Mouse (Mus musculus) limb, embryonic 10.5 days (tissue): ENCODE measurements at regions not wholly inside any gene's neighbourhood (a gene's known extent, or its start where the extent isn't known, plus 50 kb on each side); places are given as distances from the start of the nearest gene placed in this dataset.

Experiments used
- DNase-seq: peaks from one replicate; pipeline ENCODE4 v3.0.0-alpha.2; 2017; ENCODE audit warnings: low spot score
- H3K27ac ChIP-seq: fragments of 300-500 bp; sonication (generic); 2 replicates; pipeline ENCODE4 v1.5.1; 2016; ENCODE audit warnings: mild to moderate bottlenecking
- H3K27me3 ChIP-seq: fragments of 300-500 bp; sonication (generic); 2 replicates; pipeline ENCODE4 v1.6.1; 2016; ENCODE audit warnings: low read depth, mild to moderate bottlenecking; ENCODE audit not compliant: poor library complexity, severe bottlenecking
- H3K36me3 ChIP-seq: fragments of 300-500 bp; sonication (generic); 2 replicates; pipeline ENCODE4 v1.6.1; 2016; ENCODE audit warnings: mild to moderate bottlenecking, moderate library complexity
- H3K4me1 ChIP-seq: fragments of 300-500 bp; sonication (generic); 2 replicates; pipeline ENCODE4 v1.6.1; 2016
- H3K4me3 ChIP-seq: fragments of 300-500 bp; sonication (generic); 2 replicates; pipeline ENCODE4 v1.5.1; 2016; ENCODE audit warnings: mild to moderate bottlenecking, moderate library complexity
- H3K9me3 ChIP-seq: fragments of 300-500 bp; sonication (generic); replicated peaks from 2 replicates; pipeline ENCODE4 v1.6.1; 2016; ENCODE audit warnings: mild to moderate bottlenecking
- WGBS: fragments of 180-500 bp; shearing (Covaris S2); methylation state at CpG from one replicate; pipeline ENCODE4 v1.1.7; 2016; 5-methylcytosine and 5-hydroxymethylcytosine counted together

GRCm38 (mm10) chr6:100109979-100110378 lies 177.3 kb downstream of the Rybp start:
- Histone ChIP-seq H3K4me1 (peaks cover 37% of the 10 kb centered on the region), H3K27me3 (peaks cover 38% of the 10 kb centered on the region), H3K27ac (no peak overlapping the region), H3K9me3 (no peaks in the 10 kb centered on the region), H3K36me3 (no peaks in the 10 kb centered on the region), H3K4me3 (no peak overlapping the region)
- 78% methylated on average over 7 of the region's 7 CpGs for WGBS
- no peak for DNase-seq

GRCm38 (mm10) chr6:100109351-100109750 lies 177.9 kb downstream of the Rybp start:
- H3K36me3 ChIP-seq, result no peaks in the 10 kb centered on the region
- H3K27me3 ChIP-seq, result peaks cover 42% of the 10 kb centered on the region
- peaks cover 44% of the 10 kb centered on the region for H3K4me1 ChIP-seq
- no peak overlapping the region for H3K4me3 ChIP-seq
- no peak overlapping the region for H3K27ac ChIP-seq
- no peak for DNase-seq
- WGBS, result 65% methylated on average over 3 of the region's 3 CpGs
- no peaks in the 10 kb centered on the region for H3K9me3 ChIP-seq

GRCm38 (mm10) chr6:100107508-100107907 lies 179.8 kb downstream of the Rybp start:
- no peaks in the 10 kb centered on the region for H3K9me3 ChIP-seq
- peaks cover 44% of the 10 kb centered on the region for H3K4me1 ChIP-seq
- no peaks in the 10 kb centered on the region for H3K36me3 ChIP-seq
- WGBS, result 71% methylated on average over 3 of the region's 3 CpGs
- no peak overlapping the region for H3K27ac ChIP-seq
- no peak overlapping the region for H3K4me3 ChIP-seq
- peaks cover 49% of the 10 kb centered on the region for H3K27me3 ChIP-seq
- no peak for DNase-seq

- DNase-seq, result no peak
- H3K27ac ChIP-seq, result no peak overlapping the region
- peaks cover 54% of the 10 kb centered on the region for H3K27me3 ChIP-seq
- H3K36me3 ChIP-seq, result no peaks in the 10 kb centered on the region
- peaks cover 44% of the 10 kb centered on the region for H3K4me1 ChIP-seq
- no peak overlapping the region for H3K4me3 ChIP-seq
- 92% methylated on average over 5 of the region's 5 CpGs for WGBS
- H3K9me3 ChIP-seq, result no peaks in the 10 kb centered on the region
These were observed 180.2 kb downstream of the Rybp start for GRCm38 (mm10) chr6:100107066-100107465.

GRCm38 (mm10) chr6:100100565-100101133 lies 186.6 kb downstream of the Rybp start:
- no peak for DNase-seq
- no peak overlapping the region for H3K4me3 ChIP-seq
- H3K9me3 ChIP-seq, result no peaks in the 10 kb centered on the region
- no peaks in the 10 kb centered on the region for H3K36me3 ChIP-seq
- H3K4me1 ChIP-seq, result peaks cover 12% of the 10 kb centered on the region
- H3K27me3 ChIP-seq, result peaks cover 65% of the 10 kb centered on the region
- H3K27ac ChIP-seq, result no peak overlapping the region
- WGBS, result 86% methylated on average over 4 of the region's 4 CpGs

GRCm38 (mm10) chr6:100096393-100097125 lies 190.7 kb downstream of the Rybp start:
- DNase-seq, result no peak
- Histone ChIP-seq H3K27ac (no peak overlapping the region), H3K4me1 (peaks cover 19% of the 10 kb centered on the region), H3K9me3 (no peaks in the 10 kb centered on the region), H3K27me3 (peaks cover 70% of the 10 kb centered on the region), H3K36me3 (no peaks in the 10 kb centered on the region), H3K4me3 (no peak overlapping the region)
- WGBS, result 84% methylated on average over 13 of the region's 13 CpGs

- H3K4me3 ChIP-seq, result no peak overlapping the region
- H3K36me3 ChIP-seq, result no peaks in the 10 kb centered on the region
- WGBS, result 84% methylated on average over 6 of the region's 6 CpGs
- DNase-seq, result no peak
- H3K27me3 ChIP-seq, result peaks cover 73% of the 10 kb centered on the region
- H3K9me3 ChIP-seq, result no peaks in the 10 kb centered on the region
- peaks cover 19% of the 10 kb centered on the region for H3K4me1 ChIP-seq
- H3K27ac ChIP-seq, result no peak overlapping the region
These were observed 192.6 kb downstream of the Rybp start for GRCm38 (mm10) chr6:100094653-100095217.

- Histone ChIP-seq H3K27me3 (peaks cover 75% of the 10 kb centered on the region), H3K36me3 (no peaks in the 10 kb centered on the region), H3K4me3 (no peak overlapping the region), H3K27ac (no peak overlapping the region), H3K4me1 (peaks cover 19% of the 10 kb centered on the region), H3K9me3 (no peaks in the 10 kb centered on the region)
- WGBS, result 22% methylated on average over 8 of the region's 8 CpGs
- no peak for DNase-seq
These were observed 194.4 kb downstream of the Rybp start for GRCm38 (mm10) chr6:100092870-100093269.

GRCm38 (mm10) chr6:100091815-100092214 lies 195.5 kb downstream of the Rybp start:
- DNase-seq, result no peak
- Histone ChIP-seq H3K9me3 (no peaks in the 10 kb centered on the region), H3K4me1 (peaks cover 19% of the 10 kb centered on the region), H3K27me3 (peaks cover 69% of the 10 kb centered on the region), H3K36me3 (no peaks in the 10 kb centered on the region), H3K4me3 (no peak overlapping the region), H3K27ac (no peak overlapping the region)
- 54% methylated on average over 3 of the region's 3 CpGs for WGBS

GRCm38 (mm10) chr6:100088576-100088975 lies 198.7 kb downstream of the Rybp start:
- peaks cover 57% of the 10 kb centered on the region for H3K27me3 ChIP-seq
- WGBS, result 66% methylated on average over 4 of the region's 4 CpGs
- DNase-seq, result no peak
- no peaks in the 10 kb centered on the region for H3K36me3 ChIP-seq
- no peak overlapping the region for H3K27ac ChIP-seq
- H3K9me3 ChIP-seq, result no peaks in the 10 kb centered on the region
- H3K4me3 ChIP-seq, result no peak overlapping the region
- peaks cover 13% of the 10 kb centered on the region for H3K4me1 ChIP-seq

GRCm38 (mm10) chr6:100086807-100087206 lies 200.5 kb downstream of the Rybp start:
- H3K4me3 ChIP-seq, result no peak overlapping the region
- H3K27me3 ChIP-seq, result peaks cover 42% of the 10 kb centered on the region
- no peak for DNase-seq
- H3K4me1 ChIP-seq, result no peaks in the 10 kb centered on the region
- H3K9me3 ChIP-seq, result no peaks in the 10 kb centered on the region
- no peaks in the 10 kb centered on the region for H3K36me3 ChIP-seq
- no peak overlapping the region for H3K27ac ChIP-seq
- WGBS, result 78% methylated on average over 7 of the region's 7 CpGs

- Histone ChIP-seq H3K9me3 (no peaks in the 10 kb centered on the region), H3K4me1 (no peaks in the 10 kb centered on the region), H3K4me3 (no peak overlapping the region), H3K27me3 (peaks cover 38% of the 10 kb centered on the region), H3K27ac (no peak overlapping the region), H3K36me3 (no peaks in the 10 kb centered on the region)
- DNase-seq, result no peak
- WGBS, result 39% methylated on average over 1 of the region's 1 CpGs
These were observed 201.3 kb downstream of the Rybp start for GRCm38 (mm10) chr6:100085981-100086380.

GRCm38 (mm10) chr6:100083868-100084477 lies 203.3 kb downstream of the Rybp start:
- no peak for DNase-seq
- Histone ChIP-seq H3K27ac (no peak overlapping the region), H3K4me1 (no peaks in the 10 kb centered on the region), H3K27me3 (peaks cover 18% of the 10 kb centered on the region), H3K4me3 (no peak overlapping the region), H3K36me3 (no peaks in the 10 kb centered on the region), H3K9me3 (no peaks in the 10 kb centered on the region)
- WGBS, result 95% methylated on average over 4 of the region's 4 CpGs
